In genomic region chr1:184728561-184729115, GRCm38 (mm10) we compare ENCODE assay signal across 8 mouse cellular contexts. TPM values are rescaled to one million over a fixed set of nuclear protein-coding genes. Genes with fewer than 3 reads are reported as not detected.
DNase-seq lines count a peak whose midpoint lies in the region; ATAC-seq lines count a peak whose summit lies in the region.

No protein-coding gene starts in this region.

- peaks cover 5% of the 10 kb centered on the region; the same call in 1 of the 2 replicates for H3K36me3 ChIP-seq in lung, embryonic 15.5 days
- H3K36me3 ChIP-seq in midbrain, embryonic 13.5 days: no peaks in the 10 kb centered on the region

- H3K4me3 ChIP-seq in lung, embryonic 15.5 days: peak overlapping the region; percentile 75
- no peak overlapping the region for H3K4me3 ChIP-seq in midbrain, embryonic 13.5 days (replicated peaks)

- H3K4me2 ChIP-seq in lung, embryonic 15.5 days: peak overlapping the region; percentile 84
- H3K4me2 ChIP-seq in midbrain, embryonic 13.5 days (replicated peaks): no peak overlapping the region

- WGBS in lung, embryonic 15.5 days: 26% methylated on average over 6 of the region's 6 CpGs
- WGBS in midbrain, embryonic 13.5 days: 3% methylated on average over 6 of the region's 6 CpGs

- no peak for ATAC-seq in lung, embryonic 15.5 days (ENCODE audit: borderline replicate concordance, extremely low read depth, low FRiP score, low TSS enrichment)
- ATAC-seq in midbrain, embryonic 13.5 days: no peak

- H3K27ac ChIP-seq in lung, embryonic 15.5 days: no peak overlapping the region
- H3K27ac ChIP-seq in midbrain, embryonic 13.5 days: no peak overlapping the region

- no peaks in the 10 kb centered on the region for H3K9me3 ChIP-seq in lung, embryonic 15.5 days
- H3K9me3 ChIP-seq in midbrain, embryonic 13.5 days: no peaks in the 10 kb centered on the region

- peaks cover 36% of the 10 kb centered on the region for H3K4me1 ChIP-seq in lung, embryonic 15.5 days
- peaks cover 31% of the 10 kb centered on the region for H3K4me1 ChIP-seq in midbrain, embryonic 13.5 days (replicated peaks)

- peak; percentile 21 for DNase-seq in adrenal gland, postnatal 10 days
- DNase-seq in adrenal gland, adult 18-20 months (ENCODE audit: low spot score in 2 of 2): no peak
- peak; percentile 28 for DNase-seq in retina, embryonic 14.5 days (ENCODE audit: low spot score)
- no peak for DNase-seq in retina, postnatal 1 day
- DNase-seq in thymus, postnatal 10 days (ENCODE audit: low spot score in 2 of 2): no peak
- DNase-seq in urinary bladder, postnatal 14 days (ENCODE audit: low spot score): no peak

- peaks cover 75% of the 10 kb centered on the region for H3K27me3 ChIP-seq in lung, embryonic 15.5 days
- peaks cover 98% of the 10 kb centered on the region for H3K27me3 ChIP-seq in midbrain, embryonic 13.5 days

- no peak overlapping the region for H3K9ac ChIP-seq in lung, embryonic 15.5 days
- H3K9ac ChIP-seq in midbrain, embryonic 13.5 days (replicated peaks): no peak overlapping the region

RNA-seq across cellular contexts. Expression of gene Hlx, which starts 3.8 kb away (rescaled TPM):
- 10 to 100 TPM; 40.7 to 47.8 TPM for total RNA-seq in adrenal gland, postnatal 10 days (2021)
- total RNA-seq in adrenal gland, adult 18-20 months (2021): 10 to 100 TPM; 10.7 to 11.1 TPM
- polyA plus RNA-seq in lung, embryonic 15.5 days (2015; fragmentation: Nextera tagmentation; extraction: Ambion mirVana): 32.5 and 34.1 TPM in 2 replicates
- polyA plus RNA-seq in midbrain, embryonic 13.5 days (2015; fragmentation: Nextera tagmentation; extraction: Ambion mirVana): 1.1 and 1.4 TPM in 2 replicates

Comparison
In these comparisons a context has a peak if more than half of its experiments do, and no peak if none do; other contexts are left out.
1. DNase-seq: peak in adrenal gland, postnatal 10 days (single experiment) and retina, embryonic 14.5 days (single experiment); none in adrenal gland, adult 18-20 months (0 of 2), retina, postnatal 1 day (single experiment), thymus, postnatal 10 days (0 of 2) and urinary bladder, postnatal 14 days (single experiment).